Mouse (Mus musculus) myocyte (in vitro differentiated cells): ENCODE measurements around the gene Rgs6.

ENCODE experiments used
- CEBPB ChIP-seq: IDR thresholded peaks from 2 replicates; pipeline ENCODE4 v1.6.1; 2011; ENCODE audit warnings: mild to moderate bottlenecking, moderate library complexity; ENCODE audit not compliant: poor library complexity, insufficient read depth, severe bottlenecking
- REST ChIP-seq: IDR thresholded peaks from one replicate; pipeline ENCODE4 v1.6.1; 2011; ENCODE audit warnings: mild to moderate bottlenecking, control low read depth, moderate library complexity; ENCODE audit not compliant: insufficient read depth, insufficient read length

DNA sequence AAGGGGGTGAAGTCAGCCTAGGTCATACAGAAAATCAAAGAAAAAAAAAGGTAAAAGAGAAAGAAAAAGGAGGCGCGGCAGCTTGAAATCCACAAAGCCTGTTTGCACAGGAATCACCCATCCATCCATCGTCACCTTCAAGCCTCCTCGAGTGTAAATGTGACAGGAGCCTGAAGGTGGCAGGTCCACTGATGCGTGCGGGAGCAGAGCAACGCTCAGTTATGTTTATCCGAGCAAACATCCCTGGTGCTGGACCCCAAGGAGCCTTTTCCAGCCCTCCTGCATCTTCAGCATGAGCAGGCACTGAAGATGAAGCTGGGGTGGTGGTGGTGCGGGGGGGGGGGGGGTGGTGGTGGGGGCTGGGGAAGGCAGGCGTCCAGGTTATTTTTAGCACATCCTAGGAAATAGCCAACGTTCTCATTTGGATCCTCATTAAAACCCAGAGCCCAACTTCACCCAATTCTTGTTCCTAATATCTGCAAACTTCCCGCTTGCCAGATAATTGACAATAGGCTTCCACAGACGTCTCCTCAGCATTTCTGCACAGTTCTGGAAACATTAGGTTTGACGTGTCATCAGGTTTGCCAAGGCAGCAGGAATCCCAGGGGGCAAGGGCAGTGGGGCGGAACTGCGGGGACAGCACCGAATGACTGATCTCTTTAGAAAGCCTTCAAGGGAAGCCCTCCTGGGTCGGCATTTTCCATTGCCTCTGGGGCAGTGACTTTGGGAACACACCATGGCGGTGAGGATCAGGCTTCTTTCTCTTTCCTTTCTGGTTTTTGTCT lies 946 bp downstream of the Rgs6 start:
- TF ChIP-seq REST (no peak), CEBPB (no peak)
